12 mouse cellular contexts compared by ENCODE assay signal in the genomic region with DNA sequence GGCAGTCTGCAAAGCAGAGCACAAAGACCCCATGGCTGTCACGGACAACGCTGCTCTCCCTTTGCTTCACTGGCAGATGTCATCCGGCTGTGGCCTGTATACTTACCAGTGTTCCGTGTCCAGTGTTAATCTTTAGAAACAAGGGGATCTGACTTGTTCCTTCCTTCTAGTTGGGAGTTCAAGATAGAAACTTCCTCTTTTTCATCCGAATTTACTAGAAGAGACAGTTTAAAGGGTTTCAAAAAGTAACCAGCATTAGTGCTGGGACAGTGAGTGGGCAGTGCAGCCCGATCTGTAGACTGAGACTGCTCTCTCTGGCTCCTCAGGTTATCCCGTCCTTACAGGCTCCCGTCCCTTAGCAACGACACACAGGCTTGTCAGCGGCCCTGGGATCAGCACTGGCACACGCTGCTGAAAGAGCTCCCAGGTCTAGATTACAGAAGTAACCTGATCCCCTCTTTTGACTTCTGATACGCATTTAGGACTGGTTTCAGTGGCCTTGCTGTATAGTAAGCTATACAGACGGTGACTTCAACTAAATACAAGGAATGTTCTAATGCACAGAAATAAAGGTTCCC. TPM values are rescaled to one million over a fixed set of nuclear protein-coding genes. Genes with fewer than 3 reads are reported as not detected.
DNase-seq lines count a peak whose midpoint lies in the region; ATAC-seq and TF ChIP-seq lines count a peak whose summit lies in the region.
"Had no signal": no experiment of that assay in that cellular context is flagged by ENCODE, and none has a peak within 500 bp of the region (broad histone marks: within the 10 kb centered on the region; RNA-seq: fewer than 3 reads in every experiment).

No protein-coding gene starts in this region.

- H3K9ac ChIP-seq in intestine, embryonic 16.5 days (ENCODE audit: low read depth, low read length), result no peak overlapping the region
- no peak overlapping the region for H3K9ac ChIP-seq in intestine, embryonic 15.5 days
- H3K9ac ChIP-seq in heart, postnatal 0 days (replicated peaks; ENCODE audit: low read depth, low read length), result 0 out of 2 replicates have a peak overlapping the region, but pooled peaks have one; percentile 13
- H3K9ac ChIP-seq in liver, postnatal 0 days (replicated peaks), result no peak overlapping the region

- H3K4me2 ChIP-seq in intestine, embryonic 16.5 days (ENCODE audit: low read depth, low read length), result no peak overlapping the region
- no peak overlapping the region for H3K4me2 ChIP-seq in intestine, embryonic 15.5 days (replicated peaks)
- H3K4me2 ChIP-seq in heart, postnatal 0 days (ENCODE audit: low read depth, low read length), result no peak overlapping the region
- H3K4me2 ChIP-seq in liver, postnatal 0 days (ENCODE audit: low read depth, low read length), result peak overlapping the region; percentile 48
- H3K4me2 ChIP-seq: embryonic facial prominence, embryonic 13.5 days had no signal

- no peaks in the 10 kb centered on the region for H3K9me3 ChIP-seq in intestine, embryonic 16.5 days (ENCODE audit: control insufficient read depth, low read length)
- no peaks in the 10 kb centered on the region for H3K9me3 ChIP-seq in intestine, embryonic 15.5 days
- no peaks in the 10 kb centered on the region for H3K9me3 ChIP-seq in heart, postnatal 0 days (replicated peaks; ENCODE audit: control insufficient read depth, low read length)
- no peaks in the 10 kb centered on the region for H3K9me3 ChIP-seq in liver, postnatal 0 days (ENCODE audit: low read length)
- H3K9me3 ChIP-seq: embryonic facial prominence, embryonic 13.5 days had no signal

- TF ChIP-seq POLR2A in bone marrow macrophage, adult 2 months (IDR thresholded peaks at IDR 0.05; ENCODE audit: borderline replicate concordance, low read depth, low read length), result no peak

- H3K4me3 ChIP-seq in intestine, embryonic 16.5 days (ENCODE audit: low read length), result no peak overlapping the region
- H3K4me3 ChIP-seq in intestine, embryonic 15.5 days (replicated peaks), result no peak overlapping the region
- peak overlapping the region; percentile 24 for H3K4me3 ChIP-seq in bone marrow macrophage, adult 2 months (ENCODE audit: insufficient read depth, low read length)
- H3K4me3 ChIP-seq in heart, postnatal 0 days (ENCODE audit: low read depth, low read length), result no peak overlapping the region
- H3K4me3 ChIP-seq in liver, postnatal 0 days (ENCODE audit: low read depth, low read length), result no peak overlapping the region
- H3K4me3 ChIP-seq: embryonic facial prominence, embryonic 13.5 days had no signal

- no peak for TF ChIP-seq CTCF in bone marrow macrophage, adult 2 months (IDR thresholded peaks at IDR 0.05; ENCODE audit: low read depth, low read length)
- no peak for TF ChIP-seq CTCF in heart, postnatal 0 days (IDR thresholded peaks at IDR 0.05; ENCODE audit: low read depth)
- TF ChIP-seq CTCF in liver, postnatal 0 days (IDR thresholded peaks at IDR 0.05; ENCODE audit: low read depth), result no peak

- ATAC-seq in intestine, embryonic 16.5 days, result no peak
- no peak for ATAC-seq in intestine, embryonic 15.5 days
- ATAC-seq in heart, postnatal 0 days (ENCODE audit: insufficient read depth, low read depth), result peak; percentile 61
- peak; percentile 37 for ATAC-seq in liver, postnatal 0 days

- intact Hi-C loops in left cerebral cortex, postnatal 25 days (cut with DNase I), result no loop called here

- WGBS in intestine, embryonic 16.5 days, result 73% methylated on average over 13 of the region's 13 CpGs
- 73% methylated on average over 13 of the region's 13 CpGs for WGBS in intestine, embryonic 15.5 days
- WGBS in heart, postnatal 0 days, result 35% methylated on average over 13 of the region's 13 CpGs
- WGBS in liver, postnatal 0 days (ENCODE audit: insufficient replicate concordance), result 44% methylated on average over 13 of the region's 13 CpGs

- no peaks in the 10 kb centered on the region for H3K27me3 ChIP-seq in intestine, embryonic 16.5 days (replicated peaks; ENCODE audit: control insufficient read depth, insufficient read depth, low read length)
- no peaks in the 10 kb centered on the region for H3K27me3 ChIP-seq in intestine, embryonic 15.5 days (replicated peaks)
- H3K27me3 ChIP-seq in heart, postnatal 0 days (ENCODE audit: control insufficient read depth, insufficient read depth, low read length), result no peaks in the 10 kb centered on the region
- no peaks in the 10 kb centered on the region for H3K27me3 ChIP-seq in liver, postnatal 0 days (ENCODE audit: insufficient read depth, low read length)
- H3K27me3 ChIP-seq: CH12.LX; embryonic facial prominence, embryonic 13.5 days had no signal

- H3K27ac ChIP-seq in intestine, embryonic 16.5 days (ENCODE audit: low read length), result peak overlapping the region; percentile 50; the same call in 1 of the 2 replicates
- H3K27ac ChIP-seq in intestine, embryonic 15.5 days, result no peak overlapping the region
- H3K27ac ChIP-seq in bone marrow macrophage, adult 2 months (ENCODE audit: insufficient read depth, low read depth, low read length), result peak overlapping the region; percentile 93
- peak overlapping the region; percentile 66 for H3K27ac ChIP-seq in heart, postnatal 0 days (ENCODE audit: low read depth)
- H3K27ac ChIP-seq in liver, postnatal 0 days (ENCODE audit: low read depth), result peak overlapping the region; percentile 79
- H3K27ac ChIP-seq: embryonic facial prominence, embryonic 13.5 days had no signal

- peaks cover 5% of the 10 kb centered on the region for H3K4me1 ChIP-seq in intestine, embryonic 16.5 days (ENCODE audit: control insufficient read depth, insufficient read depth, low read length)
- peaks cover 15% of the 10 kb centered on the region for H3K4me1 ChIP-seq in intestine, embryonic 15.5 days (replicated peaks)
- peaks cover 32% of the 10 kb centered on the region for H3K4me1 ChIP-seq in bone marrow macrophage, adult 2 months (ENCODE audit: control insufficient read depth, insufficient read depth, low read length)
- no peaks in the 10 kb centered on the region; the same call in 1 of the 2 replicates for H3K4me1 ChIP-seq in heart, postnatal 0 days (ENCODE audit: control insufficient read depth, insufficient read depth)
- H3K4me1 ChIP-seq in liver, postnatal 0 days (ENCODE audit: insufficient read depth), result peaks cover 9% of the 10 kb centered on the region

- no peaks in the 10 kb centered on the region for H3K36me3 ChIP-seq in intestine, embryonic 16.5 days (ENCODE audit: control insufficient read depth, insufficient read depth, low read length)
- peaks cover 20% of the 10 kb centered on the region for H3K36me3 ChIP-seq in intestine, embryonic 15.5 days
- H3K36me3 ChIP-seq in heart, postnatal 0 days (replicated peaks; ENCODE audit: control insufficient read depth, insufficient read depth, low read length), result peaks cover 17% of the 10 kb centered on the region
- H3K36me3 ChIP-seq in liver, postnatal 0 days (replicated peaks; ENCODE audit: insufficient read depth, low read length), result peaks cover 78% of the 10 kb centered on the region

- peak; percentile 66 for DNase-seq in heart, postnatal 0 days (ENCODE audit: low spot score)
- DNase-seq in liver, postnatal 0 days, result no peak
- DNase-seq in left cerebral cortex, postnatal 25 days (ENCODE audit: low spot score in 2 of 2), result no peak
- no peak for DNase-seq in right cerebral cortex, postnatal 4 days
- no peak for DNase-seq in T-cell, adult 2 months (ENCODE audit: low spot score)
- DNase-seq: cerebellum, adult 18-20 months; thymus, postnatal 25 days had no signal

- TF ChIP-seq EP300 in heart, postnatal 0 days (IDR thresholded peaks at IDR 0.05; ENCODE audit: low read depth), result no peak
- TF ChIP-seq EP300 in liver, postnatal 0 days (IDR thresholded peaks at IDR 0.05; ENCODE audit: low read depth), result no peak

RNA-seq across cellular contexts. Expression of gene Cdc6, which starts 9.9 kb away (rescaled TPM):
- 18.9 and 23.0 TPM in 2 replicates for polyA plus RNA-seq in intestine, embryonic 16.5 days (2015; fragmentation: Nextera tagmentation; extraction: Ambion mirVana)
- 24.0 and 26.7 TPM in 2 replicates for polyA plus RNA-seq in intestine, embryonic 15.5 days (2015; fragmentation: Nextera tagmentation; extraction: Ambion mirVana)
- polyA plus RNA-seq in bone marrow macrophage, adult 2 months (2012; ENCODE audit: insufficient read depth, insufficient read length, missing spikeins), result 4.8 and 6.9 TPM in 2 replicates
- total RNA-seq in heart, postnatal 0 days (2014; rRNA removed; ENCODE audit: low replicate concordance), result 1.4 and 2.2 TPM in 2 replicates
- 4.2 and 4.5 TPM in 2 replicates for polyA plus RNA-seq in heart, postnatal 0 days (2015; fragmentation: Nextera tagmentation; extraction: Ambion mirVana)
- polyA plus RNA-seq in liver, postnatal 0 days (2015; fragmentation: Nextera tagmentation; extraction: Ambion mirVana), result 19.1 and 22.3 TPM in 2 replicates
- total RNA-seq in left cerebral cortex, postnatal 25 days (2021), result under 1 TPM; 0.21 to 0.60 TPM

RNA-seq across cellular contexts. Expression of gene Rara, which starts 10.1 kb away (rescaled TPM):
- 28.2 and 31.2 TPM in 2 replicates for polyA plus RNA-seq in intestine, embryonic 16.5 days (2015; fragmentation: Nextera tagmentation; extraction: Ambion mirVana)
- 30.7 and 31.5 TPM in 2 replicates for polyA plus RNA-seq in intestine, embryonic 15.5 days (2015; fragmentation: Nextera tagmentation; extraction: Ambion mirVana)
- 24.0 and 25.9 TPM in 2 replicates for polyA plus RNA-seq in bone marrow macrophage, adult 2 months (2012; ENCODE audit: insufficient read depth, insufficient read length, missing spikeins)
- 24.0 and 36.2 TPM in 2 replicates for total RNA-seq in heart, postnatal 0 days (2014; rRNA removed; ENCODE audit: low replicate concordance)
- polyA plus RNA-seq in heart, postnatal 0 days (2015; fragmentation: Nextera tagmentation; extraction: Ambion mirVana), result 14.7 and 15.8 TPM in 2 replicates
- 5.4 and 5.6 TPM in 2 replicates for polyA plus RNA-seq in liver, postnatal 0 days (2015; fragmentation: Nextera tagmentation; extraction: Ambion mirVana)
- total RNA-seq in left cerebral cortex, postnatal 25 days (2021), result 10 to 100 TPM in 1 of 2 experiments, 1 to 10 TPM in 1; 9.4 to 12.1 TPM

RNA-seq across cellular contexts. Expression of gene Wipf2, which starts 54.1 kb away (rescaled TPM):
- polyA plus RNA-seq in intestine, embryonic 16.5 days (2015; fragmentation: Nextera tagmentation; extraction: Ambion mirVana), result 3.4 and 3.5 TPM in 2 replicates
- 3.7 and 4.2 TPM in 2 replicates for polyA plus RNA-seq in intestine, embryonic 15.5 days (2015; fragmentation: Nextera tagmentation; extraction: Ambion mirVana)
- 16.9 and 20.5 TPM in 2 replicates for polyA plus RNA-seq in bone marrow macrophage, adult 2 months (2012; ENCODE audit: insufficient read depth, insufficient read length, missing spikeins)
- 3.4 and 6.2 TPM in 2 replicates for total RNA-seq in heart, postnatal 0 days (2014; rRNA removed; ENCODE audit: low replicate concordance)
- polyA plus RNA-seq in heart, postnatal 0 days (2015; fragmentation: Nextera tagmentation; extraction: Ambion mirVana), result 1.5 and 1.8 TPM in 2 replicates
- 1.2 TPM in 2 replicates for polyA plus RNA-seq in liver, postnatal 0 days (2015; fragmentation: Nextera tagmentation; extraction: Ambion mirVana)
- 10 to 100 TPM; 61.3 to 63.3 TPM for total RNA-seq in left cerebral cortex, postnatal 25 days (2021)

Comparison
In these comparisons a context has a peak if more than half of its experiments do, and no peak if none do; other contexts are left out.
1. ATAC-seq: peak in heart, postnatal 0 days (single experiment) and liver, postnatal 0 days (single experiment); none in intestine, embryonic 16.5 days (single experiment) and intestine, embryonic 15.5 days (single experiment).